Mouse (Mus musculus) forebrain, embryonic 13.5 days (tissue): ENCODE results near the gene Ptbp1. TPM values are rescaled to one million over a fixed set of nuclear protein-coding genes. Genes with fewer than 3 reads are reported as not detected.
"Not testable (repeated sequence)": the region's sequence is repeated elsewhere in the genome, so short reads cannot be mapped to it uniquely, and the experiment has no call there.

Experiments
- ATAC-seq: fragments of 200-750 bp; cut with Nextera tagmentation; 2 replicates; pipeline ENCODE4 v1.8.0; 2017
- H3K27ac ChIP-seq: fragments of 300-500 bp; sonication (generic); 2 replicates; pipeline ENCODE4 v1.5.1; 2015; ENCODE audit warnings: inconsistent platforms, mild to moderate bottlenecking, moderate library complexity
- H3K27me3 ChIP-seq: fragments of 300-500 bp; sonication (generic); 2 replicates; pipeline ENCODE4 v1.6.1; 2015; ENCODE audit warnings: mild to moderate bottlenecking, inconsistent platforms
- H3K36me3 ChIP-seq: fragments of 300-500 bp; sonication (generic); 2 replicates; pipeline ENCODE4 v1.6.1; 2015; ENCODE audit warnings: mild to moderate bottlenecking, inconsistent platforms; ENCODE audit not compliant: poor library complexity, severe bottlenecking
- H3K4me1 ChIP-seq: fragments of 300-500 bp; sonication (generic); 2 replicates; pipeline ENCODE4 v1.6.1; 2015; ENCODE audit warnings: inconsistent platforms
- H3K4me2 ChIP-seq: fragments of 300-500 bp; sonication (generic); 2 replicates; pipeline ENCODE4 v1.6.1; 2015; ENCODE audit warnings: inconsistent platforms, mild to moderate bottlenecking, moderate library complexity
- H3K4me3 ChIP-seq: fragments of 300-500 bp; sonication (generic); 2 replicates; pipeline ENCODE4 v1.5.1; 2015; ENCODE audit warnings: mild to moderate bottlenecking, inconsistent platforms
- H3K9ac ChIP-seq: fragments of 300-500 bp; sonication (generic); 2 replicates; pipeline ENCODE4 v1.6.1; 2015; ENCODE audit warnings: mild to moderate bottlenecking, inconsistent platforms
- H3K9me3 ChIP-seq: fragments of 300-500 bp; sonication (generic); replicated peaks from 2 replicates; pipeline ENCODE4 v1.6.1; 2016; ENCODE audit warnings: inconsistent platforms
- WGBS: fragments of 180-500 bp; shearing (Covaris S2); methylation state at CpG from one replicate; pipeline ENCODE4 v1.1.7; 2015; 5-methylcytosine and 5-hydroxymethylcytosine counted together
- polyA plus RNA-seq: library from polyadenylated mRNA; unstranded; fragments of >200 nt; fragmentation: Nextera tagmentation; extraction: Ambion mirVana; gene quantifications from 2 replicates; pipeline ENCODE4 v1.2.1, GENCODE M21; 2015

Ptbp1 gene
- polyA plus RNA-seq, 1 experiment from 2014 or later = 148 TPM

- not testable (repeated sequence) for H3K27me3 ChIP-seq, H3K4me3 ChIP-seq, H3K27ac ChIP-seq, H3K4me1 ChIP-seq, H3K9ac ChIP-seq, H3K4me2 ChIP-seq, H3K9me3 ChIP-seq
- WGBS = 44% methylated on average over 22 of the region's 22 CpGs
- peak; percentile 68 for ATAC-seq
- peaks cover 32% of the 10 kb centered on the region for H3K36me3 ChIP-seq
Observed at GRCm38 (mm10) chr10:79892451-79893118, 38.4 kb downstream of the Ptbp1 start.

GRCm38 (mm10) chr10:79896306-79896705, 42.1 kb downstream of the Ptbp1 start:
- ATAC-seq = no peak
- H3K9me3 ChIP-seq = no peaks in the 10 kb centered on the region
- peaks cover 13% of the 10 kb centered on the region; the same call in 1 of the 2 replicates for H3K27me3 ChIP-seq
- H3K4me1 ChIP-seq = peaks cover 10% of the 10 kb centered on the region
- H3K4me3 ChIP-seq = no peak overlapping the region
- H3K27ac ChIP-seq = no peak overlapping the region
- 91% methylated on average over 16 of the region's 16 CpGs for WGBS
- H3K4me2 ChIP-seq = no peak overlapping the region
- H3K36me3 ChIP-seq = peaks cover 57% of the 10 kb centered on the region
- no peak overlapping the region for H3K9ac ChIP-seq

GRCm38 (mm10) chr10:79896814-79897213, 42.6 kb downstream of the Ptbp1 start:
- no peaks in the 10 kb centered on the region for H3K9me3 ChIP-seq
- no peak overlapping the region for H3K4me3 ChIP-seq
- H3K36me3 ChIP-seq = peaks cover 57% of the 10 kb centered on the region
- no peak overlapping the region for H3K9ac ChIP-seq
- WGBS = 90% methylated on average over 13 of the region's 13 CpGs
- no peak for ATAC-seq
- H3K4me2 ChIP-seq = no peak overlapping the region
- no peak overlapping the region for H3K27ac ChIP-seq
- peaks cover 14% of the 10 kb centered on the region for H3K4me1 ChIP-seq
- H3K27me3 ChIP-seq = peaks cover 13% of the 10 kb centered on the region; the same call in 1 of the 2 replicates

- ATAC-seq = no peak
- H3K9me3 ChIP-seq = no peaks in the 10 kb centered on the region
- no peak overlapping the region for H3K9ac ChIP-seq
- H3K4me1 ChIP-seq = peaks cover 14% of the 10 kb centered on the region
- H3K27me3 ChIP-seq = peaks cover 14% of the 10 kb centered on the region; the same call in 1 of the 2 replicates
- no peak overlapping the region for H3K4me2 ChIP-seq
- no peak overlapping the region for H3K4me3 ChIP-seq
- H3K27ac ChIP-seq = no peak overlapping the region
- H3K36me3 ChIP-seq = peaks cover 58% of the 10 kb centered on the region
- 56% methylated on average over 20 of the region's 20 CpGs for WGBS
Observed at GRCm38 (mm10) chr10:79897316-79898245, 43.4 kb downstream of the Ptbp1 start.

- Histone ChIP-seq H3K9ac (peak overlapping the region; percentile 50), H3K4me1 (peaks cover 14% of the 10 kb centered on the region), H3K9me3 (no peaks in the 10 kb centered on the region), H3K4me2 (no peak overlapping the region), H3K27ac (peak overlapping the region; percentile 21; the same call in 1 of the 2 replicates), H3K36me3 (peaks cover 73% of the 10 kb centered on the region), H3K27me3 (peaks cover 20% of the 10 kb centered on the region; the same call in 1 of the 2 replicates), H3K4me3 (no peak overlapping the region)
- ATAC-seq = peak; percentile 53
- WGBS = 6% methylated on average over 2 of the region's 2 CpGs
Observed at GRCm38 (mm10) chr10:79900951-79901410, 46.8 kb downstream of the Ptbp1 start.

- H3K27ac ChIP-seq = no peak overlapping the region
- 0 out of 2 replicates have a peak, but pooled peaks cover 7% of the 10 kb centered on the region for H3K27me3 ChIP-seq
- no peak for ATAC-seq
- 90% methylated on average over 9 of the region's 9 CpGs for WGBS
- peaks cover 13% of the 10 kb centered on the region for H3K4me1 ChIP-seq
- peaks cover 55% of the 10 kb centered on the region for H3K36me3 ChIP-seq
- no peaks in the 10 kb centered on the region for H3K9me3 ChIP-seq
- H3K9ac ChIP-seq = no peak overlapping the region
- H3K4me3 ChIP-seq = no peak overlapping the region
- no peak overlapping the region for H3K4me2 ChIP-seq
Observed at GRCm38 (mm10) chr10:79906712-79907111, 52.5 kb downstream of the Ptbp1 start.

GRCm38 (mm10) chr10:79907415-79907814, 53.2 kb downstream of the Ptbp1 start:
- 0 out of 2 replicates have a peak, but pooled peaks cover 7% of the 10 kb centered on the region for H3K27me3 ChIP-seq
- H3K36me3 ChIP-seq = peaks cover 62% of the 10 kb centered on the region
- H3K4me1 ChIP-seq = peaks cover 13% of the 10 kb centered on the region
- H3K4me3 ChIP-seq = no peak overlapping the region
- WGBS = 95% methylated on average over 10 of the region's 10 CpGs
- no peak overlapping the region for H3K9ac ChIP-seq
- no peak overlapping the region for H3K27ac ChIP-seq
- peak overlapping the region; percentile 48; the same call in 1 of the 2 replicates for H3K4me2 ChIP-seq
- no peaks in the 10 kb centered on the region for H3K9me3 ChIP-seq
- no peak for ATAC-seq

GRCm38 (mm10) chr10:79908167-79909091, 54.2 kb downstream of the Ptbp1 start, which contains the start of gene Med16:
TSS of gene Med16 (minus strand) at chr10:79908923.
- Histone ChIP-seq H3K4me3 (peak within 1 kb of the TSS; percentile 68), H3K9me3 (no peaks in the 10 kb centered on the region), H3K4me1 (peaks cover 13% of the 10 kb centered on the region), H3K27ac (peak within 1 kb of the TSS; percentile 96), H3K36me3 (peaks cover 58% of the 10 kb centered on the region), H3K27me3 (no peaks in the 10 kb centered on the region), H3K4me2 (peak within 1 kb of the TSS; percentile 48), H3K9ac (peak within 1 kb of the TSS; percentile 89)
- ATAC-seq = peak; percentile 92
- 2% methylated on average over 52 of the region's 52 CpGs for WGBS

- peaks cover 50% of the 10 kb centered on the region for H3K36me3 ChIP-seq
- H3K9ac ChIP-seq = peak overlapping the region; percentile 89
- WGBS = 24% methylated on average over 14 of the region's 14 CpGs
- no peaks in the 10 kb centered on the region for H3K9me3 ChIP-seq
- H3K4me1 ChIP-seq = peaks cover 18% of the 10 kb centered on the region
- H3K27ac ChIP-seq = peak overlapping the region; percentile 82
- ATAC-seq = peak; percentile 66
- H3K27me3 ChIP-seq = no peaks in the 10 kb centered on the region
- peak overlapping the region; percentile 46 for H3K4me2 ChIP-seq
- H3K4me3 ChIP-seq = peak overlapping the region; percentile 68; the same call in 1 of the 2 replicates
Observed at GRCm38 (mm10) chr10:79909092-79909922, 55.1 kb downstream of the Ptbp1 start.

- Histone ChIP-seq H3K4me2 (peak within 1 kb of the TSS; percentile 46), H3K9ac (peak within 1 kb of the TSS; percentile 41), H3K4me1 (peaks cover 31% of the 10 kb centered on the region), H3K36me3 (peaks cover 38% of the 10 kb centered on the region), H3K4me3 (no peak within 1 kb of the TSS), H3K27ac (peak within 1 kb of the TSS; percentile 82; the same call in 1 of the 2 replicates), H3K9me3 (no peaks in the 10 kb centered on the region), H3K27me3 (no peaks in the 10 kb centered on the region)
- 94% methylated on average over 4 of the region's 4 CpGs for WGBS
- no peak for ATAC-seq
Observed at GRCm38 (mm10) chr10:79910556-79910955, 56.3 kb downstream of the Ptbp1 start, which contains the start of gene Gm26602. TSS of gene Gm26602 (plus strand) at chr10:79910856.
